Mouse (Mus musculus): Measurements from ENCODE around the gene Casd1. TPM values are rescaled to one million over a fixed set of nuclear protein-coding genes. Genes with fewer than 3 reads are reported as not detected.
"Not testable (repeated sequence)": the region's sequence is repeated elsewhere in the genome, so short reads cannot be mapped to it uniquely, and the experiment has no call there.

Gene Casd1
- polyA plus RNA-seq, 1 experiment from 2014 or later, result 34.3 TPM

- peaks cover 14% of the 10 kb centered on the region for H3K36me3 ChIP-seq
- ATAC-seq (ENCODE audit: borderline replicate concordance, extremely low read depth, low FRiP score, low TSS enrichment), result no peak
- 75% methylated on average over 10 of the region's 10 CpGs for WGBS
These were observed 17.3 kb downstream of the Casd1 start for GRCm38 (mm10) chr6:4617911-4618310.

GRCm38 (mm10) chr6:4631464-4631863 is 30.8 kb downstream of the Casd1 start:
- Histone ChIP-seq H3K9me3 (no peaks in the 10 kb centered on the region), H3K36me3 (peaks cover 6% of the 10 kb centered on the region; the same call in 1 of the 2 replicates)
- WGBS, result 65% methylated on average over 3 of the region's 3 CpGs

More at GRCm38 (mm10) chr6:4617911-4618310, 17.3 kb downstream of the Casd1 start:
- Histone ChIP-seq H3K4me3 (no peak overlapping the region), H3K9ac (no peak overlapping the region), H3K4me1 (no peaks in the 10 kb centered on the region), H3K27ac (no peak overlapping the region), H3K4me2 (no peak overlapping the region), H3K9me3 (no peaks in the 10 kb centered on the region), H3K27me3 (no peaks in the 10 kb centered on the region)

GRCm38 (mm10) chr6:4633189-4633588 is 32.5 kb downstream of the Casd1 start:
- no peak overlapping the region for H3K9ac ChIP-seq
- H3K27me3 ChIP-seq, result no peaks in the 10 kb centered on the region
- H3K4me1 ChIP-seq, result no peaks in the 10 kb centered on the region
- 87% methylated on average over 4 of the region's 4 CpGs for WGBS
- no peak overlapping the region for H3K27ac ChIP-seq
- ATAC-seq (ENCODE audit: borderline replicate concordance, extremely low read depth, low FRiP score, low TSS enrichment), result no peak
- peaks cover 6% of the 10 kb centered on the region; the same call in 1 of the 2 replicates for H3K36me3 ChIP-seq
- no peak overlapping the region for H3K4me3 ChIP-seq
- no peaks in the 10 kb centered on the region for H3K9me3 ChIP-seq
- no peak overlapping the region for H3K4me2 ChIP-seq

More at GRCm38 (mm10) chr6:4631464-4631863, 30.8 kb downstream of the Casd1 start:
- H3K27ac ChIP-seq, result no peak overlapping the region
- no peak overlapping the region for H3K4me3 ChIP-seq
- no peaks in the 10 kb centered on the region for H3K4me1 ChIP-seq
- no peak overlapping the region for H3K9ac ChIP-seq
- no peak for ATAC-seq (ENCODE audit: borderline replicate concordance, extremely low read depth, low FRiP score, low TSS enrichment)
- H3K27me3 ChIP-seq, result no peaks in the 10 kb centered on the region
- H3K4me2 ChIP-seq, result no peak overlapping the region

GRCm38 (mm10) chr6:4634804-4635203 is 34.2 kb downstream of the Casd1 start:
- no peaks in the 10 kb centered on the region for H3K27me3 ChIP-seq
- H3K4me1 ChIP-seq, result no peaks in the 10 kb centered on the region
- H3K9me3 ChIP-seq, result no peaks in the 10 kb centered on the region
- H3K4me3 ChIP-seq, result no peak overlapping the region
- WGBS, result 27% methylated on average over 1 of the region's 1 CpGs
- no peak overlapping the region for H3K4me2 ChIP-seq
- no peak for ATAC-seq (ENCODE audit: borderline replicate concordance, extremely low read depth, low FRiP score, low TSS enrichment)
- 0 out of 2 replicates have a peak, but pooled peaks cover 2% of the 10 kb centered on the region for H3K36me3 ChIP-seq
- no peak overlapping the region for H3K27ac ChIP-seq
- H3K9ac ChIP-seq, result no peak overlapping the region

- H3K4me3 ChIP-seq, result no peak overlapping the region
- H3K36me3 ChIP-seq, result peaks cover 10% of the 10 kb centered on the region; the same call in 1 of the 2 replicates
- H3K27ac ChIP-seq, result no peak overlapping the region
- H3K4me2 ChIP-seq, result no peak overlapping the region
- no peaks in the 10 kb centered on the region for H3K4me1 ChIP-seq
- WGBS, result 56% methylated on average over 7 of the region's 7 CpGs
- no peaks in the 10 kb centered on the region for H3K9me3 ChIP-seq
- H3K27me3 ChIP-seq, result no peaks in the 10 kb centered on the region
- no peak overlapping the region for H3K9ac ChIP-seq
- no peak for ATAC-seq (ENCODE audit: borderline replicate concordance, extremely low read depth, low FRiP score, low TSS enrichment)
These were observed 41.4 kb downstream of the Casd1 start for GRCm38 (mm10) chr6:4642068-4642467.

- Histone ChIP-seq H3K4me1 (no peaks in the 10 kb centered on the region), H3K27me3 (no peaks in the 10 kb centered on the region), H3K36me3 (peaks cover 1% of the 10 kb centered on the region; the same call in 1 of the 2 replicates), H3K27ac (no peak overlapping the region), H3K4me2 (no peak overlapping the region), H3K9ac (no peak overlapping the region), H3K9me3 (no peaks in the 10 kb centered on the region), H3K4me3 (no peak overlapping the region)
- ATAC-seq (ENCODE audit: borderline replicate concordance, extremely low read depth, low FRiP score, low TSS enrichment), result no peak
- WGBS, result 35% methylated on average over 3 of the region's 3 CpGs
These were observed 46.7 kb downstream of the Casd1 start for GRCm38 (mm10) chr6:4647351-4647750.

GRCm38 (mm10) chr6:4652596-4653134 is 52.0 kb downstream of the Casd1 start:
- no peak overlapping the region for H3K27ac ChIP-seq
- ATAC-seq (ENCODE audit: borderline replicate concordance, extremely low read depth, low FRiP score, low TSS enrichment), result no peak
- no peak overlapping the region for H3K4me2 ChIP-seq
- 78% methylated on average over 8 of the region's 8 CpGs for WGBS
- H3K4me3 ChIP-seq, result no peak overlapping the region
- peaks cover 3% of the 10 kb centered on the region; the same call in 1 of the 2 replicates for H3K4me1 ChIP-seq
- no peak overlapping the region for H3K9ac ChIP-seq
- no peaks in the 10 kb centered on the region for H3K36me3 ChIP-seq
- no peaks in the 10 kb centered on the region for H3K9me3 ChIP-seq
- H3K27me3 ChIP-seq, result no peaks in the 10 kb centered on the region

GRCm38 (mm10) chr6:4653741-4654140 is 53.1 kb downstream of the Casd1 start:
- not testable (repeated sequence) for H3K27me3 ChIP-seq; H3K4me1 ChIP-seq; H3K9ac ChIP-seq; H3K4me2 ChIP-seq; H3K9me3 ChIP-seq; ATAC-seq (ENCODE audit: borderline replicate concordance, extremely low read depth, low FRiP score, low TSS enrichment); H3K27ac ChIP-seq; H3K4me3 ChIP-seq; H3K36me3 ChIP-seq
- 93% methylated on average over 12 of the region's 12 CpGs for WGBS

GRCm38 (mm10) chr6:4655466-4655865 is 54.8 kb downstream of the Casd1 start:
- Histone ChIP-seq H3K4me1 (peaks cover 3% of the 10 kb centered on the region; the same call in 1 of the 2 replicates), H3K27ac (no peak overlapping the region), H3K36me3 (no peaks in the 10 kb centered on the region), H3K4me3 (no peak overlapping the region), H3K9ac (no peak overlapping the region), H3K4me2 (no peak overlapping the region), H3K9me3 (no peaks in the 10 kb centered on the region), H3K27me3 (no peaks in the 10 kb centered on the region)
- WGBS, result 19% methylated on average over 5 of the region's 5 CpGs
- ATAC-seq (ENCODE audit: borderline replicate concordance, extremely low read depth, low FRiP score, low TSS enrichment), result no peak

GRCm38 (mm10) chr6:4655924-4656323 is 55.3 kb downstream of the Casd1 start:
- no peak overlapping the region for H3K9ac ChIP-seq
- 79% methylated on average over 4 of the region's 4 CpGs for WGBS

GRCm38 (mm10) chr6:4658861-4659260 is 58.2 kb downstream of the Casd1 start:
- no peaks in the 10 kb centered on the region for H3K36me3 ChIP-seq
- no peaks in the 10 kb centered on the region for H3K27me3 ChIP-seq
- H3K9me3 ChIP-seq, result no peaks in the 10 kb centered on the region
- no peak overlapping the region for H3K9ac ChIP-seq
- peaks cover 3% of the 10 kb centered on the region; the same call in 1 of the 2 replicates for H3K4me1 ChIP-seq
- H3K4me2 ChIP-seq, result no peak overlapping the region
- no peak overlapping the region for H3K27ac ChIP-seq
- WGBS, result 73% methylated on average over 13 of the region's 13 CpGs
- no peak for ATAC-seq (ENCODE audit: borderline replicate concordance, extremely low read depth, low FRiP score, low TSS enrichment)
- no peak overlapping the region for H3K4me3 ChIP-seq

More at GRCm38 (mm10) chr6:4655924-4656323, 55.3 kb downstream of the Casd1 start:
- H3K27ac ChIP-seq, result no peak overlapping the region
- peaks cover 3% of the 10 kb centered on the region; the same call in 1 of the 2 replicates for H3K4me1 ChIP-seq
- no peaks in the 10 kb centered on the region for H3K36me3 ChIP-seq
- no peak for ATAC-seq (ENCODE audit: borderline replicate concordance, extremely low read depth, low FRiP score, low TSS enrichment)
- no peaks in the 10 kb centered on the region for H3K9me3 ChIP-seq
- H3K27me3 ChIP-seq, result no peaks in the 10 kb centered on the region
- H3K4me2 ChIP-seq, result no peak overlapping the region
- no peak overlapping the region for H3K4me3 ChIP-seq

GRCm38 (mm10) chr6:4663516-4663915 is 62.9 kb downstream of the Casd1 start:
- Histone ChIP-seq H3K36me3 (no peaks in the 10 kb centered on the region), H3K9ac (no peak overlapping the region), H3K27ac (no peak overlapping the region), H3K27me3 (no peaks in the 10 kb centered on the region), H3K4me2 (no peak overlapping the region), H3K9me3 (no peaks in the 10 kb centered on the region), H3K4me3 (no peak overlapping the region), H3K4me1 (no peaks in the 10 kb centered on the region)
- ATAC-seq (ENCODE audit: borderline replicate concordance, extremely low read depth, low FRiP score, low TSS enrichment), result no peak
- WGBS, result 51% methylated on average over 2 of the region's 2 CpGs

Data from lung, embryonic 15.5 days (tissue).